Mouse (Mus musculus) hindbrain, embryonic 11.5 days (tissue): ENCODE results near the gene Lpcat2. TPM values are rescaled to one million over a fixed set of nuclear protein-coding genes. Genes with fewer than 3 reads are reported as not detected.

Experiments used
- ATAC-seq: fragments of 200-750 bp; cut with Nextera tagmentation; 2 replicates; pipeline ENCODE4 v1.8.0; 2017; ENCODE audit warnings: mild to moderate bottlenecking, moderate TSS enrichment, moderate library complexity; ENCODE audit not compliant: low FRiP score
- DNase-seq: peaks from one replicate; pipeline ENCODE4 v3.0.0-alpha.2; 2015; ENCODE audit warnings: low spot score
- H3K27ac ChIP-seq: fragments of 300-500 bp; sonication (generic); 2 replicates; pipeline ENCODE4 v1.5.1; 2014; ENCODE audit warnings: mild to moderate bottlenecking, low read depth, low read length
- H3K27me3 ChIP-seq: fragments of 300-500 bp; sonication (generic); 2 replicates; pipeline ENCODE4 v1.6.1; 2014; ENCODE audit warnings: mild to moderate bottlenecking, low read length, moderate library complexity, mixed read lengths; ENCODE audit not compliant: control insufficient read depth, insufficient read depth
- H3K36me3 ChIP-seq: fragments of 300-500 bp; sonication (generic); 2 replicates; pipeline ENCODE4 v1.6.1; 2014; ENCODE audit warnings: mild to moderate bottlenecking, low read length, moderate library complexity, mixed read lengths; ENCODE audit not compliant: control insufficient read depth, insufficient read depth
- H3K4me1 ChIP-seq: fragments of 300-500 bp; sonication (generic); replicated peaks from 2 replicates; pipeline ENCODE4 v1.6.1; 2014; ENCODE audit warnings: low read length, mixed read lengths; ENCODE audit not compliant: control insufficient read depth, insufficient read depth
- H3K4me2 ChIP-seq: fragments of 300-500 bp; sonication (generic); replicated peaks from 2 replicates; pipeline ENCODE4 v1.6.1; 2014; ENCODE audit warnings: mild to moderate bottlenecking, low read depth, low read length
- H3K4me3 ChIP-seq: fragments of 300-500 bp; sonication (generic); 2 replicates; pipeline ENCODE4 v1.5.1; 2014; ENCODE audit warnings: low read depth, low read length
- H3K9ac ChIP-seq: fragments of 300-500 bp; sonication (generic); 2 replicates; pipeline ENCODE4 v1.6.1; 2014; ENCODE audit warnings: low read depth, low read length
- H3K9me3 ChIP-seq: fragments of 300-500 bp; sonication (generic); 2 replicates; pipeline ENCODE4 v1.6.1; 2016; ENCODE audit warnings: low read length; ENCODE audit not compliant: control insufficient read depth
- WGBS: fragments of 180-500 bp; shearing (Covaris S2); extraction: QIAGEN DNeasy Blood & Tissue Kit; methylation state at CpG from one replicate; pipeline ENCODE4 v1.1.7; 2014; 5-methylcytosine and 5-hydroxymethylcytosine counted together
- polyA plus RNA-seq: library from polyadenylated mRNA; unstranded; fragments of >200 nt; fragmentation: Nextera tagmentation; extraction: Ambion mirVana; gene quantifications from 2 replicates; pipeline ENCODE4 v1.2.1, GENCODE M21; 2014

Lpcat2 gene
- polyA plus RNA-seq, 1 experiment from 2014 or later, result 5.8 TPM

GRCm38 (mm10) chr8:92896611-92897010 is 41.5 kb downstream of the Lpcat2 start:
- Histone ChIP-seq H3K4me1 (no peaks in the 10 kb centered on the region), H3K4me2 (no peak overlapping the region), H3K9ac (no peak overlapping the region), H3K27me3 (no peaks in the 10 kb centered on the region), H3K36me3 (no peaks in the 10 kb centered on the region), H3K9me3 (no peaks in the 10 kb centered on the region), H3K27ac (no peak overlapping the region), H3K4me3 (no peak overlapping the region)
- ATAC-seq (no peak), DNase-seq (no peak)
- 83% methylated on average over 5 of the region's 5 CpGs for WGBS

- Histone ChIP-seq H3K4me3 (no peak overlapping the region), H3K36me3 (no peaks in the 10 kb centered on the region), H3K4me1 (no peaks in the 10 kb centered on the region), H3K27me3 (no peaks in the 10 kb centered on the region), H3K27ac (no peak overlapping the region), H3K9me3 (no peaks in the 10 kb centered on the region), H3K9ac (no peak overlapping the region), H3K4me2 (no peak overlapping the region)
- ATAC-seq (no peak), DNase-seq (no peak)
- 81% methylated on average over 4 of the region's 4 CpGs for WGBS
These were observed 42.7 kb downstream of the Lpcat2 start for GRCm38 (mm10) chr8:92897794-92898193.

GRCm38 (mm10) chr8:92899590-92899989 is 44.5 kb downstream of the Lpcat2 start:
- no peak overlapping the region for H3K27ac ChIP-seq
- H3K27me3 ChIP-seq, result no peaks in the 10 kb centered on the region
- H3K9ac ChIP-seq, result no peak overlapping the region
- DNase-seq (no peak), ATAC-seq (no peak)
- H3K36me3 ChIP-seq, result no peaks in the 10 kb centered on the region
- no peaks in the 10 kb centered on the region for H3K9me3 ChIP-seq
- H3K4me3 ChIP-seq, result no peak overlapping the region
- H3K4me2 ChIP-seq, result no peak overlapping the region
- H3K4me1 ChIP-seq, result no peaks in the 10 kb centered on the region
- 85% methylated on average over 9 of the region's 9 CpGs for WGBS

GRCm38 (mm10) chr8:92901107-92901506 is 46.0 kb downstream of the Lpcat2 start, which contains the start of gene Capns2:
Capns2 (plus strand) TSS chr8:92901407.
- no peaks in the 10 kb centered on the region for H3K36me3 ChIP-seq
- no peak for DNase-seq
- WGBS, result 96% methylated on average over 5 of the region's 5 CpGs
- no peaks in the 10 kb centered on the region for H3K4me1 ChIP-seq
- no peak within 1 kb of the TSS for H3K4me2 ChIP-seq
- H3K9me3 ChIP-seq, result no peaks in the 10 kb centered on the region
- no peak within 1 kb of the TSS for H3K27ac ChIP-seq
- H3K27me3 ChIP-seq, result no peaks in the 10 kb centered on the region
- no peak within 1 kb of the TSS for H3K4me3 ChIP-seq
- ATAC-seq, result no peak
- H3K9ac ChIP-seq, result no peak within 1 kb of the TSS

GRCm38 (mm10) chr8:92902981-92903380 is 47.8 kb downstream of the Lpcat2 start:
- no peak overlapping the region for H3K4me3 ChIP-seq
- no peak overlapping the region for H3K9ac ChIP-seq
- no peak for DNase-seq
- H3K4me1 ChIP-seq, result no peaks in the 10 kb centered on the region
- 86% methylated on average over 2 of the region's 2 CpGs for whole genome bisulfite sequencing
- no peak overlapping the region for H3K27ac ChIP-seq
- H3K36me3 ChIP-seq, result no peaks in the 10 kb centered on the region
- no peak for ATAC-seq
- no peaks in the 10 kb centered on the region for H3K27me3 ChIP-seq
- H3K4me2 ChIP-seq, result no peak overlapping the region
- no peaks in the 10 kb centered on the region for H3K9me3 ChIP-seq

- DNase-seq (no peak), ATAC-seq (no peak)
- Histone ChIP-seq H3K36me3 (no peaks in the 10 kb centered on the region), H3K4me1 (no peaks in the 10 kb centered on the region), H3K9ac (no peak overlapping the region), H3K9me3 (no peaks in the 10 kb centered on the region), H3K4me2 (no peak overlapping the region), H3K27me3 (no peaks in the 10 kb centered on the region), H3K27ac (no peak overlapping the region), H3K4me3 (no peak overlapping the region)
- WGBS, result 91% methylated on average over 11 of the region's 11 CpGs
These were observed 48.5 kb downstream of the Lpcat2 start for GRCm38 (mm10) chr8:92903488-92904135.

GRCm38 (mm10) chr8:92906553-92906952 is 51.4 kb downstream of the Lpcat2 start:
- no peak overlapping the region for H3K4me2 ChIP-seq
- no peaks in the 10 kb centered on the region for H3K27me3 ChIP-seq
- WGBS, result 95% methylated on average over 9 of the region's 9 CpGs
- H3K27ac ChIP-seq, result no peak overlapping the region
- DNase-seq (no peak), ATAC-seq (no peak)
- H3K4me3 ChIP-seq, result no peak overlapping the region
- no peaks in the 10 kb centered on the region for H3K9me3 ChIP-seq
- H3K4me1 ChIP-seq, result no peaks in the 10 kb centered on the region
- H3K36me3 ChIP-seq, result no peaks in the 10 kb centered on the region
- no peak overlapping the region for H3K9ac ChIP-seq

- Histone ChIP-seq H3K27me3 (no peaks in the 10 kb centered on the region), H3K4me1 (no peaks in the 10 kb centered on the region), H3K9me3 (no peaks in the 10 kb centered on the region), H3K9ac (no peak overlapping the region), H3K4me3 (no peak overlapping the region), H3K27ac (no peak overlapping the region), H3K4me2 (no peak overlapping the region), H3K36me3 (no peaks in the 10 kb centered on the region)
- ATAC-seq, result no peak
- DNase-seq, result no peak
- 84% methylated on average over 2 of the region's 2 CpGs for WGBS
These were observed 53.3 kb downstream of the Lpcat2 start for GRCm38 (mm10) chr8:92908448-92908847.

- no peaks in the 10 kb centered on the region for H3K36me3 ChIP-seq
- H3K4me2 ChIP-seq, result no peak overlapping the region
- no peaks in the 10 kb centered on the region for H3K4me1 ChIP-seq
- no peak overlapping the region for H3K9ac ChIP-seq
- 87% methylated on average over 3 of the region's 3 CpGs for WGBS
- H3K4me3 ChIP-seq, result no peak overlapping the region
- no peaks in the 10 kb centered on the region for H3K9me3 ChIP-seq
- no peak for DNase-seq
- ATAC-seq, result no peak
- no peak overlapping the region for H3K27ac ChIP-seq
- H3K27me3 ChIP-seq, result no peaks in the 10 kb centered on the region
These were observed 56.3 kb downstream of the Lpcat2 start for GRCm38 (mm10) chr8:92911477-92911876.
